Mouse (Mus musculus) erythroblast, embryonic 14.5 days (primary cell): ENCODE results near the gene Ripk1.

Experiments
- GATA1 ChIP-seq: IDR thresholded peaks from 2 replicates; pipeline ENCODE4 v1.6.1; 2012; ENCODE audit warnings: low read length, inconsistent platforms, mixed read lengths
- TAL1 ChIP-seq: IDR thresholded peaks from 3 replicates; pipeline ENCODE4 v1.6.1; 2012; ENCODE audit warnings: low read length, inconsistent platforms, mixed read lengths

GRCm38 (mm10) chr13:34072847-34073246 lies 70.7 kb downstream of the Ripk1 start:
- TF ChIP-seq TAL1 (no peak), GATA1 (no peak)
